Mouse (Mus musculus) heart, adult 2 months (tissue): Measurements from ENCODE around the gene Snx33. TPM values are rescaled to one million over a fixed set of nuclear protein-coding genes. Genes with fewer than 3 reads are reported as not detected.
"Not testable (repeated sequence)": the region's sequence is repeated elsewhere in the genome, so short reads cannot be mapped to it uniquely, and the experiment has no call there.

Experiments
- DNase-seq, 2 experiments: peaks; one replicate each; pipeline ENCODE4 v3.0.0; 2021
- H3K27ac ChIP-seq: fragments of 200-600 bp; 2 replicates; pipeline ENCODE4 v1.8.1; 2022
- H3K27me3 ChIP-seq: fragments of 200-500 bp; 2 replicates; pipeline ENCODE4 v1.6.1; 2012; ENCODE audit warnings: mild to moderate bottlenecking, low read length, inconsistent platforms, mixed read lengths; ENCODE audit not compliant: control insufficient read depth, insufficient read depth
- H3K36me3 ChIP-seq: fragments of 200-500 bp; 2 replicates; pipeline ENCODE4 v1.6.1; 2012; ENCODE audit warnings: low read length, inconsistent platforms; ENCODE audit not compliant: control insufficient read depth, insufficient read depth
- H3K4me1 ChIP-seq: fragments of 200-500 bp; 2 replicates; pipeline ENCODE4 v1.6.1; 2011; ENCODE audit warnings: low read length; ENCODE audit not compliant: control insufficient read depth, insufficient read depth
- H3K4me3 ChIP-seq: fragments of 200-600 bp; 2 replicates; pipeline ENCODE4 v1.8.1; 2022
- H3K79me2 ChIP-seq: fragments of 200-500 bp; replicated peaks from 2 replicates; pipeline ENCODE4 v1.6.1; 2012; ENCODE audit warnings: mild to moderate bottlenecking, inconsistent platforms, low read length, moderate library complexity, mixed read lengths; ENCODE audit not compliant: control insufficient read depth, insufficient read depth
- H3K9ac ChIP-seq: fragments of 200-500 bp; 2 replicates; pipeline ENCODE4 v1.6.1; 2012; ENCODE audit warnings: low read depth, mild to moderate bottlenecking, control low read depth, inconsistent platforms, low read length, mixed read lengths
- CTCF ChIP-seq: fragments of 200-600 bp; IDR thresholded peaks from 2 replicates; pipeline ENCODE4 v1.8.1; 2022; ENCODE audit warnings: antibody characterized with exemption, mild to moderate bottlenecking, moderate library complexity
- EP300 ChIP-seq: fragments of 200-500 bp; IDR thresholded peaks from 2 replicates; pipeline ENCODE4 v1.6.1; 2011; ENCODE audit warnings: low read depth, low read length, control low read depth; ENCODE audit not compliant: insufficient read depth
- POLR2A ChIP-seq: fragments of 200-500 bp; IDR thresholded peaks from 2 replicates; pipeline ENCODE4 v1.6.1; 2011; ENCODE audit warnings: mild to moderate bottlenecking, low read depth, low read length, control low read depth; ENCODE audit not compliant: insufficient read depth
- WGBS: fragments of 180-500 bp; shearing (Covaris S2); methylation state at CpG from one replicate; pipeline ENCODE4 v1.1.7; 2018; 5-methylcytosine and 5-hydroxymethylcytosine counted together
- intact Hi-C: fragments of 180-260 bp; cut with DNase I; formaldehyde crosslinking; loops from one replicate; pipeline ENCODE4 v1.15.1; 2025
- polyA plus RNA-seq: library from polyadenylated mRNA; depleted of rRNA; stranded (reverse); fragments of >200 nt; gene quantifications from 2 replicates; pipeline ENCODE4 v1.2.3, GENCODE M21; 2012
- total RNA-seq, 2 experiments: library from RNA; stranded (reverse); gene quantifications; 2 replicates each; pipeline ENCODE4 v1.2.3; 2021

Gene Snx33
- total and polyA plus RNA-seq, 3 experiments, result 6.7 to 10.0 (median 7.8) TPM

DNA sequence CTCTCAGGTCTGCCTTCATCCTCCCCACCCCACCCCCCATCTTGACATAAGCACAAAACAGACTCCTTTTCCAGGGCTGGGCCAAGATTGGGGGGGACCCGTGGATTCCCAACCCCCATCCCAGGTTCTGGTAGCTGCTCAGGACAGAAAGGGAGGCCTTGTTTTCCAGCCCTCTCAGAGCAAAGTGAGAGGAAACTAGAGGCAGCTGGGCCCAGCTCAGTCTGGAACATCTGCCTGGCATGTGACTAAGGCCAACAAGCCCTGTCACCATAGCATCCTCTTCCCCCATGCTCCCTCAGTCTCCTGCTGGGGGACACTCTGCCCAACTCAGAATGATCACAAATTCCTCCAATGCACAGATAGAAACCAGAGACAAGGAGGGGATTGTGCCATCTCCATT, 13.1 kb downstream of the Snx33 start:
- Histone ChIP-seq H3K36me3 (peaks cover 4% of the 10 kb centered on the region; the same call in 1 of the 2 replicates), H3K4me3 (no peak overlapping the region), H3K79me2 (no peaks in the 10 kb centered on the region), H3K9ac (no peak overlapping the region), H3K4me1 (peaks cover 9% of the 10 kb centered on the region), H3K27ac (no peak overlapping the region), H3K27me3 (no peaks in the 10 kb centered on the region)
- intact Hi-C loops, result no loop called here
- TF ChIP-seq EP300 (no peak), CTCF (0 out of 2 replicates have a peak, but pooled peaks have one; percentile 0)
- WGBS, result 71% methylated on average over 1 of the region's 1 CpGs
- no peak for DNase-seq

DNA sequence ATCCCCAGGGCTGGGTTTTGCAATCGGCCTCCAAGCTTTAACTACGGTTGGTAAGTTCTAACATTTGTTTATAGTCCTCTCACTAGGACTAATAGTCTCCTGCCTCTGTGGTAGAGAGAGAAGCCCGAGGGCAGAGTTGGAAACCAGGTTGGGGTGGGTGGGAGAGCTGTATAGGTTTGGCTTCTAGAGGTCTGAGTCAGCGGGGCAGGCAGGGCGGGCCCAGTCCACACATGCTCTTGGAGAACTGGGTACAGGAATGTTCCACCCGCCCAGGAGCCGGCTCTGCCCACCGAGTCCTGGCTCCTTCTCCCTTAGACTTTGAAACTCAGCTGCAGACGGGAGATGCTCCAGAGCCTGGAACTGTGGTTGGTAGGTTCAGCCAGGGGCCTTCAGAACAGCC, 14.2 kb downstream of the Snx33 start:
- intact Hi-C loops, result no loop called here
- no peaks in the 10 kb centered on the region for H3K27me3 ChIP-seq
- H3K9ac ChIP-seq, result no peak overlapping the region
- DNase-seq, result peak in 1 of 2 experiments; percentile 19
- no peaks in the 10 kb centered on the region for H3K79me2 ChIP-seq
- WGBS, result 79% methylated on average over 9 of the region's 9 CpGs
- no peak overlapping the region for H3K4me3 ChIP-seq
- no peak overlapping the region for H3K27ac ChIP-seq
- peaks cover 4% of the 10 kb centered on the region; the same call in 1 of the 2 replicates for H3K36me3 ChIP-seq
- TF ChIP-seq POLR2A (no peak), CTCF (no peak), EP300 (no peak)
- H3K4me1 ChIP-seq, result peaks cover 9% of the 10 kb centered on the region

DNA sequence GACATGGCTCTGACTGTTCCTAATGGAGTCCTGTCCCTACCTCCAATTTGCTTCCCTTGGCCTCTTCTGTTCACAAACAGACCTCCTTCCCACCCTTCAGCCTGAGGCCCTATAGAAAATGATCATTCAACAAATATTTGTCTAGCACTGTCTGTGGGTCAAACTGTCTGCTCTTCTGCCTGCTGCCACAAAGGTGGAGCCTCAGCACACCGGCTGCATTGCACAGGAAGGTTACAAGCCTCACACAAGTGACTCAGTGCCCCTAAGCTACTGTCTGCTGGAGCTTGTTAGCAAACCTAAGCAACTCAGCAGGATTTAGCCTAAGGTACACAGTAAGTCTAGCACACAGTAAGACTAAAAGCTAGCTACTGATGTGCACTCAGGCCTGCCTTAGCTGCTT, 17.2 kb downstream of the Snx33 start:
- Histone ChIP-seq H3K79me2 (no peaks in the 10 kb centered on the region), H3K9ac (no peak overlapping the region), H3K27me3 (no peaks in the 10 kb centered on the region), H3K36me3 (peaks cover under 1% of the 10 kb centered on the region; the same call in 1 of the 2 replicates), H3K4me3 (no peak overlapping the region), H3K27ac (no peak overlapping the region), H3K4me1 (peaks cover 5% of the 10 kb centered on the region)
- intact Hi-C loops, result no loop called here
- TF ChIP-seq EP300, result no peak
- no peak for TF ChIP-seq CTCF
- TF ChIP-seq POLR2A, result no peak
- DNase-seq, result no peak
- 50% methylated on average over 1 of the region's 1 CpGs for WGBS

DNA sequence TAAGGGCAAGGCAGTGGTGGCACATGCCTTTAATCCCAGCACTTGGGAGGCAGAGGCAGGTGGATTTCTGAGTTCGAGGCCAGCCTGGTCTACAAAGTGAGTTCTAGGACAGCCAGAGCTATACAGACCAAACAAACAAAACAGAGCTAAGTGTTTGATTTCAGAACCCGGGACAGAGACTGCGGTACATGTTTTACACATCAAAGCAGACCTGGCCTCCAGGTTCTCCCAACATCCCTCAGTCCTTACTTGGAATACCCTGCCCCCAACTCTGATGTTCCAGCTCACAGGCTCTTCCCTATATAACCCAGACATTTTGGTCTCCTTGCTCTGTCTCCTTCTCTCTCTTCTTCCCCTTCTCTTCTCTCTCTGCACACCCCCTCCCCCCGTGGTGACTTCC, 18.2 kb downstream of the Snx33 start:
- intact Hi-C loops, DNase-seq, H3K4me3 ChIP-seq: not testable (repeated sequence)

DNA sequence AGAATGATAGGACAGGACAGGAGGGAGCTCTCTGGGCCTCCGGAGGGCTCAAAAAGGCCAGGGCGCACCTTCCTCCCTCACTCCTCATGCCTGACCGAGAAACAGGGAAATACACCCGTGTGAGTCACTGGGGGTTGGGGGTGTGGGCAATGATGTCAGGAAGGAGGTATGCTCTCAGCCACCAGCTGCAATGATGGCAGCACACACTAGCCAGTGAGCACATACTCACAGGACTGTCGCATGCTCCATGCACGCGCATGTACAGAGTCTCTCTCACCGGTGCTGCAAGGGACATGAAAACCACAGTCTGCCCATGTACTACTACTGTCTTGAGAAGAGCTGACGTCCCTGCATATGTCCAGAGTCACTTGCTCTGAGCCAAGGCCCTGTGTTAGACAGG, 20.6 kb downstream of the Snx33 start:
- no peaks in the 10 kb centered on the region for H3K79me2 ChIP-seq
- H3K4me1 ChIP-seq, result no peaks in the 10 kb centered on the region
- intact Hi-C loops, result no loop called here
- WGBS, result 58% methylated on average over 9 of the region's 9 CpGs
- peak in 1 of 2 experiments; percentile 23 for DNase-seq
- H3K27ac ChIP-seq, result no peak overlapping the region
- TF ChIP-seq EP300 (no peak), CTCF (no peak), POLR2A (no peak)
- no peak overlapping the region for H3K4me3 ChIP-seq
- no peaks in the 10 kb centered on the region for H3K36me3 ChIP-seq
- H3K9ac ChIP-seq, result no peak overlapping the region
- no peaks in the 10 kb centered on the region for H3K27me3 ChIP-seq

More for the DNA sequence above, 18.2 kb downstream of the Snx33 start:
- H3K36me3 ChIP-seq, H3K27ac ChIP-seq, H3K27me3 ChIP-seq, H3K4me1 ChIP-seq, H3K79me2 ChIP-seq, H3K9ac ChIP-seq: not testable (repeated sequence)
- WGBS, result 45% methylated on average over 4 of the region's 4 CpGs

DNA sequence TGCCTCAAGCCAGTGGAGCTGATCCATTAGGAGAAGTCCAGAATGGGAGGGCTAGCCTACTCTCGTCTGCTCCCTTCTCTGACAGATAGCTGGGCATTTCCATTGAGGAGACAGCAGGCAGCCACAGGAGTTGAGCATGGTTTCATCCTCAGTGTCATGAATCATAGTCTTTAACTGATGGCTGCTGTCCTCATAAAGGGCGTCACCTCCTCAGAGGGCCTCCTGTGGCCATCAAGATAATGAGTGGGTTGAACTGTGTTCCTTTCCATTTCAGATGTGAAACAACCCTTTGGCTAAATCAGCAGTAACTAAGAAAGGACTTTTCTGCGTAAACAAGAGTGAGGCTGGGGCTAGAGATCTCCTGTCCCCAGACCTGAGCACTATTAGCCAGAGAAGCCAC, 24.5 kb downstream of the Snx33 start:
- no peak overlapping the region for H3K4me3 ChIP-seq
- H3K36me3 ChIP-seq, result no peaks in the 10 kb centered on the region
- H3K79me2 ChIP-seq, result no peaks in the 10 kb centered on the region
- no peak for DNase-seq
- TF ChIP-seq CTCF, result no peak
- no peak for TF ChIP-seq POLR2A
- TF ChIP-seq EP300, result no peak
- H3K27ac ChIP-seq, result no peak overlapping the region
- peaks cover 4% of the 10 kb centered on the region for H3K4me1 ChIP-seq
- WGBS, result 90% methylated on average over 3 of the region's 3 CpGs
- no peak overlapping the region for H3K9ac ChIP-seq
- no peaks in the 10 kb centered on the region for H3K27me3 ChIP-seq
- intact Hi-C loops, result no loop called here
